Mouse (Mus musculus) midbrain, embryonic 11.5 days (tissue): ENCODE measurements around the gene Hist1h2bh. TPM values are rescaled to one million over a fixed set of nuclear protein-coding genes. Genes with fewer than 3 reads are reported as not detected.
"Not testable (repeated sequence)": the region's sequence is repeated elsewhere in the genome, so short reads cannot be mapped to it uniquely, and the experiment has no call there.

Source experiments
- ATAC-seq: fragments of 200-750 bp; cut with Nextera tagmentation; 2 replicates; pipeline ENCODE4 v1.8.0; 2017; ENCODE audit warnings: moderate TSS enrichment, moderate library complexity; ENCODE audit not compliant: low FRiP score
- DNase-seq: peaks from one replicate; pipeline ENCODE4 v3.0.0; 2015; ENCODE audit warnings: low spot score; ENCODE audit errors: missing footprints
- H3K27ac ChIP-seq: fragments of 300-500 bp; sonication (generic); 2 replicates; pipeline ENCODE4 v1.5.1; 2014; ENCODE audit warnings: low read depth, low read length
- H3K27me3 ChIP-seq: fragments of 300-500 bp; sonication (generic); 2 replicates; pipeline ENCODE4 v1.6.1; 2014; ENCODE audit warnings: mild to moderate bottlenecking, low read length, moderate library complexity, mixed read lengths; ENCODE audit not compliant: control insufficient read depth, insufficient read depth
- H3K36me3 ChIP-seq: fragments of 300-500 bp; sonication (generic); 2 replicates; pipeline ENCODE4 v1.6.1; 2014; ENCODE audit warnings: mild to moderate bottlenecking, low read length, moderate library complexity, mixed read lengths; ENCODE audit not compliant: control insufficient read depth, insufficient read depth
- H3K4me1 ChIP-seq: fragments of 300-500 bp; sonication (generic); 2 replicates; pipeline ENCODE4 v1.6.1; 2014; ENCODE audit warnings: low read length; ENCODE audit not compliant: control insufficient read depth, insufficient read depth
- H3K4me2 ChIP-seq: fragments of 300-500 bp; sonication (generic); 2 replicates; pipeline ENCODE4 v1.6.1; 2014; ENCODE audit warnings: mild to moderate bottlenecking, moderate library complexity
- H3K4me3 ChIP-seq: fragments of 300-500 bp; sonication (generic); 2 replicates; pipeline ENCODE4 v1.5.1; 2014; ENCODE audit warnings: low read depth, low read length
- H3K9ac ChIP-seq: fragments of 300-500 bp; sonication (generic); 2 replicates; pipeline ENCODE4 v1.6.1; 2014; ENCODE audit warnings: low read length
- H3K9me3 ChIP-seq: fragments of 300-500 bp; sonication (generic); 2 replicates; pipeline ENCODE4 v1.6.1; 2016; ENCODE audit warnings: low read length; ENCODE audit not compliant: control insufficient read depth
- WGBS: fragments of 180-500 bp; shearing (Covaris S2); extraction: QIAGEN DNeasy Blood & Tissue Kit; methylation state at CpG from one replicate; pipeline ENCODE4 v1.1.7; 2014; 5-methylcytosine and 5-hydroxymethylcytosine counted together
- polyA plus RNA-seq: library from polyadenylated mRNA; unstranded; fragments of >200 nt; fragmentation: Nextera tagmentation; extraction: Ambion mirVana; gene quantifications from 2 replicates; pipeline ENCODE4 v1.2.1, GENCODE M21; 2014

Hist1h2bh gene
- polyA plus RNA-seq, 1 experiment from 2014 or later = 0.44 TPM

- peak; percentile 94 for DNase-seq
- WGBS = 4% methylated on average over 19 of the region's 41 CpGs
- H3K4me1 ChIP-seq, ATAC-seq, H3K27me3 ChIP-seq, H3K9me3 ChIP-seq, H3K36me3 ChIP-seq: not testable (repeated sequence)
- Histone ChIP-seq H3K9ac (peak overlapping the region; percentile 57; the same call in 1 of the 2 replicates), H3K27ac (peak overlapping the region; percentile 93), H3K4me2 (peak overlapping the region; percentile 42), H3K4me3 (peak overlapping the region; percentile 43)
Observed at GRCm38 (mm10) chr13:23570261-23571021, 27.2 kb upstream of the Hist1h2bh start.

DNA sequence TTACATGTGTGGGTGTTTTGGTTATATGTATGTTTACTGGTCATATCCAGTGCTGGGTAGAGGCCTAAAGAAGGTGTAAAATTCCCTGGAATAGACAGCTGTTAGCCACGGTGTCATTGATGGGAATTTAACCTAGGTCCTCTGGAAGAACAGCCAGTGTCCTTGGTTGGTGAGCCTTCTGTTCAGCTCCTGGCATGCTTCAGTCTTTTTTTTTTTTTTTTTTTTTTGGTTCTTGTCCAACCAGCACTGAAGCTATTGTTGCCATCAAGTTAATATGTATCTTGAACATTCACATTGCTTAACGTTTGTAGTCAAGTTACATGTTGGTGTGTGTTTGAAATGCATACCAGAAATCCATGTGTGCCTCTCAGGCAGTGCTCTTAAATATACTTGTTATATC is 21.3 kb upstream of the Hist1h2bh start:
- Histone ChIP-seq H3K36me3 (no peaks in the 10 kb centered on the region), H3K4me2 (no peak overlapping the region), H3K27me3 (no peaks in the 10 kb centered on the region), H3K4me1 (no peaks in the 10 kb centered on the region; the same call in 1 of the 2 replicates), H3K9me3 (no peaks in the 10 kb centered on the region), H3K4me3 (no peak overlapping the region), H3K9ac (no peak overlapping the region), H3K27ac (0 out of 2 replicates have a peak overlapping the region, but pooled peaks have one; percentile 96)
- ATAC-seq = no peak
- no peak for DNase-seq
- WGBS = 87% methylated on average over 2 of the region's 2 CpGs

DNA sequence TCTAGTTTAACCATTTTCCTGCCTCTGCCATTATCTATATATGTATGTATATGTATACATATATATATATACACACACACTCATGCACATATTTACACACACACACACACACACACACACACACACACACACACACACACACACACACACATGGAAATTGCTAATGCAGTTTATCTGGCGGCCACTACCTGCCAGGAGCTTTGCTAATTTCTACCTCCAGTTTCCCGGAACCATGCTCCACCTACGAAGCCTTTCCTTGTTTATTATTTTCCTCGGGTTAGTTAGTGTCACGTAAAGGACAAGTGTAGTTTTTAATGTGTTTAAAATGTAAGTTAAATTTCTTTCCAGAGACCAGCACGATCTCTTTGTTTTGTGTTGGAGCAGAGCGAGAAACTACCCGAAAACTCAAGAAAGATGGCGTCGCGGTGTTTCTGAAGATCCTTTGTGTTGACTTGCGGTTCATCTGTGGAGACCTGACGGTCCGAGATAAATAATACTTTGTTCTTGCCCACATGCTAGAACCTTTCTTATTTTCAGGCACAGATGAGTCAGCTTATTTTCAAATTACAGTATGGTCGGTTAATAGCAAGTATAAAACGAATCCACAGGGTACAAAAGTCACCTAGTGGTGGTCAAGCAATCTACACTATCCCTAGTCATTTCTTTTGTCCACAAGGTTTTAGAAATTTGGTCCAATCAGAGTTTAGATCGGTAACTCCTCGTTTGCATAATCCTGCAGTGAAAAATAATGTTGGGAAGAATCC is 19.7 kb upstream of the Hist1h2bh start:
- H3K4me2 ChIP-seq = peak overlapping the region; percentile 71
- no peaks in the 10 kb centered on the region for H3K36me3 ChIP-seq
- no peaks in the 10 kb centered on the region for H3K9me3 ChIP-seq
- no peaks in the 10 kb centered on the region for H3K4me1 ChIP-seq
- peak overlapping the region; percentile 35 for H3K4me3 ChIP-seq
- no peaks in the 10 kb centered on the region for H3K27me3 ChIP-seq
- H3K27ac ChIP-seq = peak overlapping the region; percentile 96
- peak; percentile 96 for DNase-seq
- 4% methylated on average over 18 of the region's 18 CpGs for WGBS
- peak; percentile 65 for ATAC-seq
- peak overlapping the region; percentile 86 for H3K9ac ChIP-seq

- H3K27me3 ChIP-seq, H3K36me3 ChIP-seq, H3K9me3 ChIP-seq, H3K4me1 ChIP-seq: not testable (repeated sequence)
- Histone ChIP-seq H3K27ac (peak within 1 kb of the TSS; percentile 96), H3K4me3 (peak within 1 kb of the TSS; percentile 35), H3K9ac (peak within 1 kb of the TSS; percentile 86), H3K4me2 (peak within 1 kb of the TSS; percentile 71)
- WGBS = 0% methylated on average over 46 of the region's 67 CpGs
- ATAC-seq = peak; percentile 98
- DNase-seq = peak; percentile 99
Observed at GRCm38 (mm10) chr13:23561883-23562659, 18.9 kb upstream of the Hist1h2bh start, which contains the start of gene Hist1h3e. Hist1h3e (minus strand) TSS chr13:23562369.

GRCm38 (mm10) chr13:23561531-23561882 is 18.3 kb upstream of the Hist1h2bh start:
- Histone ChIP-seq H3K4me3 (peak overlapping the region; percentile 35), H3K27ac (peak overlapping the region; percentile 96; the same call in 1 of the 2 replicates), H3K9ac (peak overlapping the region; percentile 86; the same call in 1 of the 2 replicates), H3K4me2 (peak overlapping the region; percentile 71)
- H3K27me3 ChIP-seq, DNase-seq, H3K4me1 ChIP-seq, H3K36me3 ChIP-seq, H3K9me3 ChIP-seq, ATAC-seq: not testable (repeated sequence)
- WGBS = 0% methylated on average over 2 of the region's 5 CpGs

- not testable (repeated sequence) for H3K9me3 ChIP-seq, H3K4me1 ChIP-seq, H3K4me2 ChIP-seq, H3K9ac ChIP-seq, H3K27me3 ChIP-seq, ATAC-seq, H3K4me3 ChIP-seq, H3K36me3 ChIP-seq
- DNase-seq = peak; percentile 90
- WGBS = 26% methylated on average over 2 of the region's 2 CpGs
- H3K27ac ChIP-seq = peak overlapping the region; percentile 20; the same call in 1 of the 2 replicates
Observed at GRCm38 (mm10) chr13:23560699-23561098, 17.5 kb upstream of the Hist1h2bh start.

DNA sequence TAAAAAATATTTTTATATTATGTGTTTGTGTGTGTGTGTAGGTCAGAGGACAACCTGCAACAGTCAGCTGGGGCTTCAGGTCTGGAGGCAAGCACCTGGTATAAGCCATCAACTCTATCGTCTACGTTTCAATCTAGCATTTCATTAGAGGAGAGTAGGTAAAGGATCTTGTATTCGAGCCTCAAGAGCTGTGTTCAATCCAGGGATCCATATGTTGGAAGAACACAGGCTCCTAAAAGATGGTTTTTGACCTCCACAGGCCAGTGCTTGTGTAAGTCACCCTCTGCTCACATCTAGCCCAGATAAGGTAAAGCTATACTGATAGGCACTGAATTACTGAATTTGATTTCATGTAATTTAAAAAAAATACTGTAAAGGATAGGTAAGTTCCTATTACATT is 13.7 kb upstream of the Hist1h2bh start:
- Histone ChIP-seq H3K27me3 (no peaks in the 10 kb centered on the region), H3K36me3 (no peaks in the 10 kb centered on the region), H3K9ac (peak overlapping the region; percentile 9; the same call in 1 of the 2 replicates), H3K4me1 (peaks cover 9% of the 10 kb centered on the region), H3K27ac (peak overlapping the region; percentile 98), H3K9me3 (no peaks in the 10 kb centered on the region), H3K4me2 (peak overlapping the region; percentile 9; the same call in 1 of the 2 replicates), H3K4me3 (no peak overlapping the region)
- no peak for ATAC-seq
- 70% methylated on average over 3 of the region's 3 CpGs for WGBS
- no peak for DNase-seq

GRCm38 (mm10) chr13:23555839-23556416 is 12.7 kb upstream of the Hist1h2bh start:
- WGBS = under 1% methylated on average over 18 of the region's 18 CpGs

More at GRCm38 (mm10) chr13:23555839-23556416, 12.7 kb upstream of the Hist1h2bh start:
- DNase-seq = peak; percentile 98
- ATAC-seq = peak; percentile 78
- H3K9ac ChIP-seq = peak overlapping the region; percentile 89
- H3K4me3 ChIP-seq = peak overlapping the region; percentile 57
- H3K27me3 ChIP-seq = no peaks in the 10 kb centered on the region
- peak overlapping the region; percentile 98 for H3K27ac ChIP-seq
- H3K4me1 ChIP-seq = peaks cover 9% of the 10 kb centered on the region
- H3K9me3 ChIP-seq = no peaks in the 10 kb centered on the region
- no peaks in the 10 kb centered on the region for H3K36me3 ChIP-seq
- peak overlapping the region; percentile 93 for H3K4me2 ChIP-seq
